Mouse (Mus musculus) midbrain, postnatal 0 days (tissue): ENCODE data around the gene Cdh4. TPM values are rescaled to one million over a fixed set of nuclear protein-coding genes. Genes with fewer than 3 reads are reported as not detected.
A peak's percentile ranks its signal among the peaks of the same experiment; 100 is the strongest.

Experiments used
- ATAC-seq: fragments of 200-750 bp; cut with Nextera tagmentation; 2 replicates; pipeline ENCODE4 v1.8.0; 2017; ENCODE audit warnings: moderate number of reproducible peaks, mild to moderate bottlenecking, moderate TSS enrichment, moderate library complexity; ENCODE audit not compliant: low FRiP score
- DNase-seq: peaks from one replicate; pipeline ENCODE4 v3.0.0-alpha.2; 2015; ENCODE audit warnings: low spot score
- H3K27ac ChIP-seq: fragments of 300-500 bp; sonication (generic); 2 replicates; pipeline ENCODE4 v1.5.1; 2014; ENCODE audit warnings: low read depth, mild to moderate bottlenecking, low read length, mixed read lengths
- H3K27me3 ChIP-seq: fragments of 300-500 bp; sonication (generic); 2 replicates; pipeline ENCODE4 v1.6.1; 2014; ENCODE audit warnings: low read length, control low read depth, mixed read lengths; ENCODE audit not compliant: insufficient read depth
- H3K36me3 ChIP-seq: fragments of 300-500 bp; sonication (generic); 2 replicates; pipeline ENCODE4 v1.6.1; 2014; ENCODE audit warnings: low read length, control low read depth, mixed read lengths; ENCODE audit not compliant: insufficient read depth
- H3K4me1 ChIP-seq: fragments of 300-500 bp; sonication (generic); 2 replicates; pipeline ENCODE4 v1.6.1; 2014; ENCODE audit warnings: mild to moderate bottlenecking, control low read depth, antibody characterized with exemption, low read length, mixed read lengths; ENCODE audit not compliant: insufficient read depth
- H3K4me2 ChIP-seq: fragments of 300-500 bp; sonication (generic); 2 replicates; pipeline ENCODE4 v1.6.1; 2014; ENCODE audit warnings: low read depth, mild to moderate bottlenecking, low read length, mixed read lengths; ENCODE audit not compliant: poor library complexity, severe bottlenecking
- H3K4me3 ChIP-seq: fragments of 300-500 bp; sonication (generic); 2 replicates; pipeline ENCODE4 v1.5.1; 2014; ENCODE audit warnings: low read depth, mild to moderate bottlenecking, low read length, moderate library complexity
- H3K9ac ChIP-seq: fragments of 300-500 bp; sonication (generic); replicated peaks from 2 replicates; pipeline ENCODE4 v1.6.1; 2014; ENCODE audit warnings: mild to moderate bottlenecking, low read length, moderate library complexity, mixed read lengths; ENCODE audit not compliant: poor library complexity, severe bottlenecking
- H3K9me3 ChIP-seq: fragments of 300-500 bp; sonication (generic); 2 replicates; pipeline ENCODE4 v1.6.1; 2016; ENCODE audit warnings: low read length, control low read depth
- CTCF ChIP-seq: IDR thresholded peaks from 2 replicates; pipeline ENCODE4 v1.5.1; 2016; ENCODE audit warnings: antibody characterized with exemption, mild to moderate bottlenecking
- WGBS: fragments of 180-500 bp; shearing (Covaris S2); extraction: QIAGEN DNeasy Blood & Tissue Kit; methylation state at CpG from one replicate; pipeline ENCODE4 v1.1.7; 2014; 5-methylcytosine and 5-hydroxymethylcytosine counted together
- polyA plus RNA-seq: library from polyadenylated mRNA; unstranded; fragments of >200 nt; fragmentation: Nextera tagmentation; extraction: Ambion mirVana; gene quantifications from 2 replicates; pipeline ENCODE4 v1.2.1, GENCODE M21; 2015
- total RNA-seq: library from RNA; depleted of rRNA; stranded (reverse); fragments of >200 nt; gene quantifications from 2 replicates; pipeline ENCODE4 v1.2.3, GENCODE M21; 2014

Gene Cdh4
- total and polyA plus RNA-seq, 2 experiments from 2014 or later = 64.9 to 86.6 TPM

- no peaks in the 10 kb centered on the region for H3K36me3 ChIP-seq
- H3K27ac ChIP-seq = no peak overlapping the region
- no peaks in the 10 kb centered on the region for H3K27me3 ChIP-seq
- no peak for TF ChIP-seq CTCF
- no peak overlapping the region for H3K4me2 ChIP-seq
- no peak overlapping the region for H3K4me3 ChIP-seq
- ATAC-seq (no peak), DNase-seq (no peak)
- no peaks in the 10 kb centered on the region for H3K4me1 ChIP-seq
- WGBS = 35% methylated on average over 3 of the region's 3 CpGs
- no peaks in the 10 kb centered on the region for H3K9me3 ChIP-seq
- H3K9ac ChIP-seq = no peak overlapping the region
Measured at GRCm38 (mm10) chr2:179720366-179720765, 278.1 kb downstream of the Cdh4 start.

DNA sequence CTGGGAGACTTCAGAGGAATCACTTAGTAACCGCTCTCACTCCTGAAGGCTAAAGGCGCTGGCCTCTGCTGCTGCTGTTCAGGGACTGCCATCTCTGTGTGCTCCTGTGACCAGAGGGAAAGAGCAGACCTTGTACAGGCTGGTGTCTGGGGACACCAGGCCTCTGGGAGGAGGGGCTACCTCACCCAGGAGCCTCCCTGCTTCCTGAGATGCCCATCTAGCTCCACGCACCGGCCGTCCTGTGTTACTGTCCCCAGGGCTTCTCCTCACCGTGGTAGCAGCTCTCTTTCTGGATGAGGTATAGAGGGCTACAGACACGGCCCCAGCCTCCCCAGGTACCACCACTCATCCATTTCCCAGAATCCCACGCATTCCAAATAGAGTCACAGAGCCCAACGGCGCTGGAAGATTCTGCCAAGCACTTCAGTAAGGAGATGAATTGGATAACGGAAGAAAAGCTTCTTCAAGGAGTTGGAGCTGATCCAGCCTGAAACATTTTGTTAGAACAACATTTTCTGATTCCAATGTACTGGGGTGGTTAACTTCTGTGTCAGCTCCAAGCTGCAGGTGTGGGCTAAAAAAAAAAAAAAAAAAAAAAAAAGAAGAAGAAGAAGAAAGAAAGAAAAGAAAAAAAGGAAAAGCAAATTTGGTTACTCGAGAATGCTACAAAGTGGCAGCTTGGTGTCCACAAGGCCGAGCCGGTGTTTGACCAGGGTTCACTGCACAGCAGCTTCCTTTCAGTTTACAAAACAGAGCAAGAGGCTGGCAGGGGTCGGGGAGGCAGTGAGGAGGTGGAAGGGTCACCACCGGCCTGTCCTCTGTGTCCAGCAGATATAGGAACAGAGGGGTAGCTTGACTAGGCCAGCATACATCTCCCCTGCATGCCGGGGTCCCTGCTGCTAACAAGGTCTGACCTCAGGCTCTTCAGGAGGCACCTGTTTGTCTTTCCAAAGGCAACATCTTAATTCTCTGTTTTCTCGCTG lies 279.6 kb downstream of the Cdh4 start:
- no peaks in the 10 kb centered on the region for H3K36me3 ChIP-seq
- 46% methylated on average over 18 of the region's 18 CpGs for WGBS
- DNase-seq (no peak), ATAC-seq (no peak)
- no peak overlapping the region for H3K9ac ChIP-seq
- no peak overlapping the region for H3K4me3 ChIP-seq
- H3K27ac ChIP-seq = no peak overlapping the region
- H3K4me2 ChIP-seq = no peak overlapping the region
- H3K9me3 ChIP-seq = no peaks in the 10 kb centered on the region
- TF ChIP-seq CTCF = no peak; the same call in 1 of the 2 replicates
- H3K4me1 ChIP-seq = no peaks in the 10 kb centered on the region
- H3K27me3 ChIP-seq = peaks cover 4% of the 10 kb centered on the region; the same call in 1 of the 2 replicates

DNA sequence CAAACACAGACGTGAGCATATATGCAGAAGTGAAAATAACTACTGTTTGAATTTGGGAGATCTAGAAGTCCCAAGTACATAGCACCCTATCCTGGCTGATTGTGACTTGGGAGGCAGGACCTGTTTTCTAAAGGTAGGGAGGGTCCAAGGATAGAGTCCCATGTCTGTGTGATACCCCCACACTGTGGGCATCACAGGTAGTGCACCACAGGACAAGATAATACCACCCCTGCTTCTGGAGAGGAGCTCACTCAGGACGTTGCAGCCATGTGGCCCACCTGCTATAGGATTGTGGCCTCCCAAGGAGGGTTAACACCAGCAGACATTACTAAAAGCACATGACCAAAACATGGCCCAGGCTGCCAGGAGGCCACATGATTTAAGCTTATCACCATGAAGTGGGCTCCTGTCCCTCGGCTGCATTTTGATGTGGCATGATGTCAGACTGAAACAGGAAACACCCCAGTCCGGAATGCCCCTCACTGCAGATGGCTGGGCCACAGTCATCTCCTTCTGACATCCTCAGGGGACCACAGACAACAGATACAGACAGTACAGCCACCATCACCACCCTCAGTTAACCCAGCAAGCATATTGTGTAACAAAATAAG lies 280.6 kb downstream of the Cdh4 start:
- Histone ChIP-seq H3K4me1 (no peaks in the 10 kb centered on the region), H3K36me3 (no peaks in the 10 kb centered on the region), H3K27ac (no peak overlapping the region), H3K9me3 (no peaks in the 10 kb centered on the region), H3K9ac (no peak overlapping the region), H3K27me3 (peaks cover 4% of the 10 kb centered on the region; the same call in 1 of the 2 replicates), H3K4me2 (no peak overlapping the region), H3K4me3 (no peak overlapping the region)
- 82% methylated on average over 4 of the region's 4 CpGs for WGBS
- peak; percentile 80 for TF ChIP-seq CTCF
- ATAC-seq (no peak), DNase-seq (peak; percentile 40)

- DNase-seq = no peak
- no peak for ATAC-seq
- Histone ChIP-seq H3K36me3 (no peaks in the 10 kb centered on the region), H3K4me2 (no peak overlapping the region), H3K4me3 (no peak overlapping the region), H3K9ac (no peak overlapping the region), H3K4me1 (no peaks in the 10 kb centered on the region), H3K27me3 (peaks cover 4% of the 10 kb centered on the region; the same call in 1 of the 2 replicates), H3K27ac (no peak overlapping the region), H3K9me3 (no peaks in the 10 kb centered on the region)
- 89% methylated on average over 8 of the region's 8 CpGs for WGBS
- TF ChIP-seq CTCF = no peak
Measured at GRCm38 (mm10) chr2:179723401-179723800, 281.2 kb downstream of the Cdh4 start.

DNA sequence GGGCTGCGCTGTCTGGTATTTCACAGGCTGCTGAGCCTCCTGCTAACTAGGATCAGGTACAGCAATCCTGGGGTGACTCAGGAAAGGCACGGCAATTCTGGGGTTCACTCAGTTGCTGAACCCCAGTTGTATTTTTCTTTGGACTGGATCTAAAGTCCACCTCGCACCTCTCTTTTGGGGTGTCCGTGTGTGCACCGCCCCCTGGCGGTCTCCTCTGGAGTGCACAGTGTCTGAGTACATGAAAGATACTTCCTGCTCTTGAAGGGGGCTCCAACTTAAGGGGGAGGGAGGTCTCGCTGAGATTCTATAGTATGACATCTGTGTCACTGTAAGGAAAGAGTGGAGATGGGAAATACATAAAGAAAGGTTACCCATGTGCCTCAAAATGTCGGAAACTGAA lies 286.8 kb downstream of the Cdh4 start:
- H3K4me3 ChIP-seq = no peak overlapping the region
- H3K27ac ChIP-seq = no peak overlapping the region
- ATAC-seq (no peak), DNase-seq (no peak)
- 60% methylated on average over 8 of the region's 8 CpGs for WGBS
- no peaks in the 10 kb centered on the region; the same call in 1 of the 2 replicates for H3K4me1 ChIP-seq
- H3K27me3 ChIP-seq = peaks cover 4% of the 10 kb centered on the region; the same call in 1 of the 2 replicates
- no peaks in the 10 kb centered on the region for H3K9me3 ChIP-seq
- H3K9ac ChIP-seq = no peak overlapping the region
- no peaks in the 10 kb centered on the region for H3K36me3 ChIP-seq
- no peak overlapping the region for H3K4me2 ChIP-seq
- TF ChIP-seq CTCF = peak; percentile 68

- H3K36me3 ChIP-seq = no peaks in the 10 kb centered on the region
- 66% methylated on average over 4 of the region's 4 CpGs for WGBS
- H3K27me3 ChIP-seq = peaks cover 4% of the 10 kb centered on the region; the same call in 1 of the 2 replicates
- peak; percentile 38 for DNase-seq
- H3K9ac ChIP-seq = no peak overlapping the region
- H3K4me1 ChIP-seq = no peaks in the 10 kb centered on the region; the same call in 1 of the 2 replicates
- no peak for ATAC-seq
- H3K9me3 ChIP-seq = no peaks in the 10 kb centered on the region
- no peak overlapping the region for H3K4me2 ChIP-seq
- no peak for TF ChIP-seq CTCF
- H3K4me3 ChIP-seq = no peak overlapping the region
- no peak overlapping the region for H3K27ac ChIP-seq
Measured at GRCm38 (mm10) chr2:179729802-179730201, 287.6 kb downstream of the Cdh4 start.
